Mouse (Mus musculus) forebrain, embryonic 12.5 days (tissue): ENCODE measurements around the gene Spib. TPM values are rescaled to one million over a fixed set of nuclear protein-coding genes. Genes with fewer than 3 reads are reported as not detected.

Source experiments
- ATAC-seq: fragments of 200-750 bp; cut with Nextera tagmentation; 2 replicates; pipeline ENCODE4 v1.8.0; 2017; ENCODE audit warnings: moderate TSS enrichment; ENCODE audit not compliant: low FRiP score
- H3K27ac ChIP-seq: fragments of 300-500 bp; sonication (generic); 2 replicates; pipeline ENCODE4 v1.5.1; 2016; ENCODE audit warnings: mild to moderate bottlenecking
- H3K27me3 ChIP-seq: fragments of 300-500 bp; sonication (generic); 2 replicates; pipeline ENCODE4 v1.6.1; 2016; ENCODE audit warnings: mild to moderate bottlenecking
- H3K36me3 ChIP-seq: fragments of 300-500 bp; sonication (generic); replicated peaks from 2 replicates; pipeline ENCODE4 v1.6.1; 2016; ENCODE audit warnings: mild to moderate bottlenecking
- H3K4me1 ChIP-seq: fragments of 300-500 bp; sonication (generic); 2 replicates; pipeline ENCODE4 v1.6.1; 2016
- H3K4me2 ChIP-seq: fragments of 300-500 bp; sonication (generic); 2 replicates; pipeline ENCODE4 v1.6.1; 2016; ENCODE audit warnings: mild to moderate bottlenecking, moderate library complexity
- H3K4me3 ChIP-seq: fragments of 300-500 bp; sonication (generic); replicated peaks from 2 replicates; pipeline ENCODE4 v1.5.1; 2016; ENCODE audit warnings: mild to moderate bottlenecking
- H3K9ac ChIP-seq: fragments of 300-500 bp; sonication (generic); 2 replicates; pipeline ENCODE4 v1.6.1; 2016; ENCODE audit warnings: mild to moderate bottlenecking
- H3K9me3 ChIP-seq: fragments of 300-500 bp; sonication (generic); 2 replicates; pipeline ENCODE4 v1.6.1; 2016
- WGBS: fragments of 180-500 bp; shearing (Covaris S2); methylation state at CpG from one replicate; pipeline ENCODE4 v1.1.7; 2016; 5-methylcytosine and 5-hydroxymethylcytosine counted together
- polyA plus RNA-seq: library from polyadenylated mRNA; unstranded; fragments of >200 nt; fragmentation: Nextera tagmentation; extraction: Ambion mirVana; gene quantifications from 2 replicates; pipeline ENCODE4 v1.2.1, GENCODE M21; 2016

Gene Spib
- not detected in 2 replicates for polyA plus RNA-seq

DNA sequence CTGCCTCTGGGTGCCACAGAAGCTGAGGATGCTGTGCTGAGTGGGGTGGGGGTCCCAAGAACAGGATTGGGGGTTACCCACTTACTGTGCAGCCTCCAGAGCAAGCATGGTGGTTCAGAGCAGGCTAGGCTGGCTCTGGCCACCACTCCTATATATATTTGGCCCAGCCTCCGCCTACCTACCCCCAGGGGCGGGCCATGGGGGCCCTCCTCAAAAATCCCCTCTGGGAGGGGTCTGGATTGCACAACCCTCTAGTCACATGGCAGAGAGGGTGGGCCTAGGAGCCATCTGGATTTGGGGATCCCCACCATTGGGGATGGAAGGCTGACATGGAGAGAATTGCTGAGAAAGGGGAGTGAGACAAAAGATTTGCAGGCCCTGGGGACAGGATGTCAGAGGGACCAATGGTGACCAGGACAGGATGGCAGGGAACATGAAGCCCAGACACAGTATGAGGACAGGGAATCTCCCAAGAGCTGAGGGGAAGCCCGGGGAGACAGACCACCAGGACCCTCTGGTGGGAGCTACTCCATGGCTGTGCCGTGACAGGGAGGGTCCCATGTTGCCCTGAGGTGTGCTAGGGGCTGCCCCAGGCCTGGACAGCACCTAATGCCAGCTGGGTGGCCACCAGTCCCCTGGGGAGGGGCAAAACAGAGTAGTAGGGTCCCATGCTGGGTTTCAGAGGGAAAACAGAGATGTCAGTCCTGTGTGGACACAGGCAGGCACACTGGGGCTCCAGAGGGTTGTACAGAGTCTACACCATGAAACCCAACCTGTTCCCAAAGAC is at the start of gene Spib:
Gene Spib, minus strand, starts transcription at position 126 of the 787 bp plus-strand sequence.
- no peak for ATAC-seq
- Histone ChIP-seq H3K4me1 (peaks cover 9% of the 10 kb centered on the region; the same call in 1 of the 2 replicates), H3K27me3 (peaks cover 28% of the 10 kb centered on the region), H3K36me3 (peaks cover 49% of the 10 kb centered on the region), H3K4me3 (no peak within 1 kb of the TSS), H3K9me3 (no peaks in the 10 kb centered on the region), H3K27ac (no peak within 1 kb of the TSS), H3K9ac (no peak within 1 kb of the TSS), H3K4me2 (no peak within 1 kb of the TSS)
- WGBS: 71% methylated on average over 4 of the region's 4 CpGs

GRCm38 (mm10) chr7:44581637-44582036 is 49.8 kb upstream of the Spib start:
- Histone ChIP-seq H3K4me1 (no peaks in the 10 kb centered on the region), H3K4me2 (no peak overlapping the region), H3K4me3 (no peak overlapping the region), H3K9me3 (0 out of 2 replicates have a peak, but pooled peaks cover 6% of the 10 kb centered on the region), H3K9ac (no peak overlapping the region), H3K27ac (no peak overlapping the region), H3K27me3 (peaks cover 27% of the 10 kb centered on the region), H3K36me3 (no peaks in the 10 kb centered on the region)
- ATAC-seq: no peak
- WGBS: 76% methylated on average over 6 of the region's 6 CpGs

GRCm38 (mm10) chr7:44576333-44576844 is 44.5 kb upstream of the Spib start:
- Histone ChIP-seq H3K27ac (no peak overlapping the region), H3K4me3 (no peak overlapping the region), H3K4me2 (no peak overlapping the region), H3K4me1 (0 out of 2 replicates have a peak, but pooled peaks cover 5% of the 10 kb centered on the region), H3K9me3 (0 out of 2 replicates have a peak, but pooled peaks cover 6% of the 10 kb centered on the region), H3K9ac (no peak overlapping the region), H3K27me3 (0 out of 2 replicates have a peak, but pooled peaks cover 10% of the 10 kb centered on the region), H3K36me3 (no peaks in the 10 kb centered on the region)
- no peak for ATAC-seq
- WGBS: 59% methylated on average over 5 of the region's 5 CpGs

GRCm38 (mm10) chr7:44572956-44573484 is 41.1 kb upstream of the Spib start:
- no peak overlapping the region for H3K4me2 ChIP-seq

GRCm38 (mm10) chr7:44572213-44572701 is 40.4 kb upstream of the Spib start, which contains the start of gene Napsa:
TSS of gene Napsa (plus strand) at chr7:44572380.
- H3K9me3 ChIP-seq: no peaks in the 10 kb centered on the region
- no peak for ATAC-seq
- no peak within 1 kb of the TSS for H3K4me3 ChIP-seq
- 0 out of 2 replicates have a peak, but pooled peaks cover 5% of the 10 kb centered on the region for H3K4me1 ChIP-seq
- no peak within 1 kb of the TSS for H3K27ac ChIP-seq
- 27% methylated on average over 7 of the region's 7 CpGs for WGBS
- H3K27me3 ChIP-seq: 0 out of 2 replicates have a peak, but pooled peaks cover 8% of the 10 kb centered on the region
- H3K36me3 ChIP-seq: no peaks in the 10 kb centered on the region
- H3K4me2 ChIP-seq: no peak within 1 kb of the TSS
- no peak within 1 kb of the TSS for H3K9ac ChIP-seq

More at GRCm38 (mm10) chr7:44572956-44573484, 41.1 kb upstream of the Spib start:
- WGBS: 82% methylated on average over 5 of the region's 5 CpGs
- Histone ChIP-seq H3K9ac (no peak overlapping the region), H3K27ac (no peak overlapping the region), H3K36me3 (no peaks in the 10 kb centered on the region), H3K9me3 (no peaks in the 10 kb centered on the region), H3K4me1 (0 out of 2 replicates have a peak, but pooled peaks cover 5% of the 10 kb centered on the region), H3K4me3 (no peak overlapping the region), H3K27me3 (0 out of 2 replicates have a peak, but pooled peaks cover 4% of the 10 kb centered on the region)
- no peak for ATAC-seq

GRCm38 (mm10) chr7:44571811-44572210 is 39.9 kb upstream of the Spib start:
- no peak overlapping the region for H3K4me2 ChIP-seq
- WGBS: 33% methylated on average over 4 of the region's 4 CpGs
- H3K9ac ChIP-seq: no peak overlapping the region
- ATAC-seq: no peak
- no peaks in the 10 kb centered on the region for H3K9me3 ChIP-seq
- H3K27me3 ChIP-seq: 0 out of 2 replicates have a peak, but pooled peaks cover 8% of the 10 kb centered on the region
- H3K4me3 ChIP-seq: no peak overlapping the region
- H3K4me1 ChIP-seq: 0 out of 2 replicates have a peak, but pooled peaks cover 5% of the 10 kb centered on the region
- H3K27ac ChIP-seq: no peak overlapping the region
- no peaks in the 10 kb centered on the region for H3K36me3 ChIP-seq

DNA sequence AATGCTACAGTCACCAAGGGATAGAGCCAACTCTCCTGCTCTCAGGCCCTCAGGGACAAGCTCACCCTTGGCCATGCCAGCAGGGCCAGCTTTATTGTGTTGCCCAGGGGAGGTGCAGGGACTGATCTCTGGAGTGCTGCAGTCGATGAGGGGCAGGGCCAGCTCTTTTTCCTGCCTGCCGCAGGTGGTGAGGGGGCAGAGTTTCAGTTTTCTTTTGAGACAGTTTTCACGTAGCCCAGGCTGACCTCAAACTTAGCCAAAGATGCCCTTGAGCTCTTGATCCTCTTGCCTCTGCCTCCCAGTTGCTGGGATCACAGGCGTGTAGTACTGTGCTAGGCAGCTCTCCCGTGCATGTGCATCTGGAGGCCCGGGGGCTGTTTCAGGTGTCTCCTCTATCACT is 39.1 kb upstream of the Spib start:
- Histone ChIP-seq H3K4me2 (no peak overlapping the region), H3K27me3 (peaks cover 4% of the 10 kb centered on the region; the same call in 1 of the 2 replicates), H3K9ac (no peak overlapping the region), H3K9me3 (no peaks in the 10 kb centered on the region), H3K4me1 (0 out of 2 replicates have a peak, but pooled peaks cover 5% of the 10 kb centered on the region), H3K36me3 (no peaks in the 10 kb centered on the region), H3K4me3 (no peak overlapping the region), H3K27ac (no peak overlapping the region)
- 87% methylated on average over 6 of the region's 6 CpGs for WGBS
- ATAC-seq: no peak

DNA sequence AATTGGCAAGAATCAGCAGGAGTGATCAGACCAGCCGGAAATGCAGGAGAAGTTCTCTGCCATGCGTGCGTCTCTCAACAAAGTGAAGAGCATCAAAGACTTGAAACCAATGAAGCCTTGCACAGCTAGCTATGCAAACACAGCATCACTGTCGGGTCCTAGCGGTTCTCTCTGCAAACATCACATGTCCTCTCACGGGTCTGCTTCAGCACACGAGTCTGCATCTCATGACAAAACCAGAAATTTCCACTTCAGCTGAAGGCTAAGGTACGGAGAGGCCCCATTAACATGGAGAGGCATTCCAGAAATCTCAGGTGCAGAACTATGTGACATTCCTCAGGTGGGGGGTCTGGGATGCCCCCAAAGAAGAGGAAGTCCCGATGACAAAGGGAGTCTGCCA is 36.9 kb upstream of the Spib start:
- no peak for ATAC-seq
- no peaks in the 10 kb centered on the region for H3K36me3 ChIP-seq
- no peaks in the 10 kb centered on the region for H3K9me3 ChIP-seq
- H3K4me1 ChIP-seq: 0 out of 2 replicates have a peak, but pooled peaks cover 5% of the 10 kb centered on the region
- no peak overlapping the region for H3K4me2 ChIP-seq
- WGBS: 81% methylated on average over 9 of the region's 9 CpGs
- H3K4me3 ChIP-seq: no peak overlapping the region
- no peak overlapping the region for H3K27ac ChIP-seq
- peaks cover 13% of the 10 kb centered on the region; the same call in 1 of the 2 replicates for H3K27me3 ChIP-seq
- H3K9ac ChIP-seq: no peak overlapping the region

DNA sequence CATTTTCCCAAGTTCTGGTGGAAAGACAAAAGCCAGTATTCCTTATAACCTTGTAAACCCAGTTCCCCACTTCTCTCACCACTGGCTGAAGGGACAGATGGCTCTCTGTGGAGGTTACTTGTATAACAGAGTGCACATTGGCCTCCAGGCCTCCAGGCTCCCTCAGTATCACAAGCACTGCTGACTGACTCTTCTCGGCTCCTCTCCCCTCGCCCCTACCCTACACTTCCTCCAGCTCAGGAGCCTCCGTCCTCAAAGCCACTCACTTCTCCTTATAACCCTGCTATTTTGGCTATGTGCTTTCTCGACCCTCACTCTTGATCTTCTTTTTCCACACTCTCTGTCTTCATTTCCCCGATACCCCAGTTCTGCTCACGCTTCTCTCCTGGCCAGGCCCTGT is 33.5 kb upstream of the Spib start:
- H3K9ac ChIP-seq: no peak overlapping the region

GRCm38 (mm10) chr7:44564486-44564885 is 32.6 kb upstream of the Spib start:
- 87% methylated on average over 10 of the region's 10 CpGs for WGBS
- no peak for ATAC-seq

More for the DNA sequence above, 33.5 kb upstream of the Spib start:
- no peaks in the 10 kb centered on the region for H3K4me1 ChIP-seq
- H3K27me3 ChIP-seq: peaks cover 14% of the 10 kb centered on the region; the same call in 1 of the 2 replicates
- no peak overlapping the region for H3K4me2 ChIP-seq
- no peaks in the 10 kb centered on the region for H3K36me3 ChIP-seq
- H3K4me3 ChIP-seq: no peak overlapping the region
- 74% methylated on average over 6 of the region's 6 CpGs for WGBS
- no peaks in the 10 kb centered on the region for H3K9me3 ChIP-seq
- no peak overlapping the region for H3K27ac ChIP-seq
- ATAC-seq: no peak

DNA sequence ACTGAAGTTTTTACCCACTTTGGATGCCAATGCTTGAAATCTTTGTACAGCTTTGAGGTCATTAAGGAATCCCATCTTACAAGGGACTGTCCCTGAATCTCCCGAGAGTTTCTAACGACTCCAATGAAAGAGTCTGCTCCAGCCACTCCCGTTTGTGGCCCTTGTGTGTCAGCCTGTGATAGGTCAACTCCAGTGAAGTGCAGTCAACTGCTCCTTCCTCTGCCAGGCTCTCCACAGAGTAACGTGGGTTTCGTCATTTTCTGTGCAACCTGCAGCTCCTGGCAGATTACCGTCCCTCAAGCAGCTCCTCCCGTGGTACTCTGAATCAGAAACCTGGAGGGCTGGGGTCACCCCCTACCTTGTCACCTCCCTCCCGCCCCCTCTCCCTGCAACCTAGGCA is 31.4 kb upstream of the Spib start:
- Histone ChIP-seq H3K9ac (no peak overlapping the region), H3K4me1 (no peaks in the 10 kb centered on the region), H3K9me3 (no peaks in the 10 kb centered on the region), H3K36me3 (no peaks in the 10 kb centered on the region), H3K27ac (no peak overlapping the region), H3K4me2 (no peak overlapping the region), H3K27me3 (peaks cover 17% of the 10 kb centered on the region; the same call in 1 of the 2 replicates), H3K4me3 (no peak overlapping the region)
- no peak for ATAC-seq
- 50% methylated on average over 8 of the region's 8 CpGs for WGBS

More at GRCm38 (mm10) chr7:44564486-44564885, 32.6 kb upstream of the Spib start:
- H3K4me2 ChIP-seq: no peak overlapping the region
- no peak overlapping the region for H3K27ac ChIP-seq
- H3K4me3 ChIP-seq: no peak overlapping the region
- H3K9ac ChIP-seq: no peak overlapping the region
- H3K27me3 ChIP-seq: peaks cover 17% of the 10 kb centered on the region; the same call in 1 of the 2 replicates
- H3K9me3 ChIP-seq: no peaks in the 10 kb centered on the region
- H3K36me3 ChIP-seq: no peaks in the 10 kb centered on the region
- no peaks in the 10 kb centered on the region for H3K4me1 ChIP-seq
